ENCODE assay signal across 9 mouse cellular contexts in the genomic region with DNA sequence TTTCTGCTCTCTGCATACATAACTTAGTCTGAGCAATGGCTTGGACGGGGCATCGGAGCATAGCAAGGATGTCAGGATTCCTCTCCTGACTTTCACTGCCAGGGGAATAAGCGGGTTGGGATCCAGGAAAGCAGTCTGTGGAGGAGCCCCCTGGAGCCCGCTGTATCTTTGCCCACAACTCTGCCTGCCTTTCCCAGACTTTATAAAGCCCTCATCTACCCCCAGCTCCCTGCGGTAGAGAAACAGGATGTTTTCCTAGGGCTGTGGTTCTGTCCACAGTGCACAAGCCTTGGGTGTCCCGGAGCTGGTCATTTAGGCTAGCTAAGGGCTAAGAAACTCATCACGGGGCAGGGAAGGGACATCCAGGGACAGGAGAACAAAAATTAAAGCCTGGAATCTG. TPM values are rescaled to one million over a fixed set of nuclear protein-coding genes. Genes with fewer than 3 reads are reported as not detected.
DNase-seq lines count a peak whose midpoint lies in the region; ATAC-seq lines count a peak whose summit lies in the region.
"Had no signal": no experiment of that assay in that cellular context is flagged by ENCODE, and none has a peak within 500 bp of the region (broad histone marks: within the 10 kb centered on the region; RNA-seq: fewer than 3 reads in every experiment).

No protein-coding gene starts in this region.

- no peak overlapping the region for H3K27ac ChIP-seq in forebrain, embryonic 12.5 days
- no peak overlapping the region for H3K27ac ChIP-seq in forebrain, embryonic 15.5 days (replicated peaks)
- no peak overlapping the region for H3K27ac ChIP-seq in liver, embryonic 11.5 days (ENCODE audit: low read depth, low read length)
- no peak overlapping the region for H3K27ac ChIP-seq in intestine, embryonic 14.5 days (ENCODE audit: low read depth)
- no peak overlapping the region for H3K27ac ChIP-seq in neural tube, embryonic 15.5 days (replicated peaks)

- H3K4me2 ChIP-seq in forebrain, embryonic 12.5 days = peak overlapping the region; percentile 49
- no peak overlapping the region for H3K4me2 ChIP-seq in forebrain, embryonic 15.5 days (replicated peaks)
- H3K4me2 ChIP-seq in liver, embryonic 11.5 days = peak overlapping the region; percentile 59
- peak overlapping the region; percentile 45 for H3K4me2 ChIP-seq in intestine, embryonic 14.5 days (ENCODE audit: low read length)
- H3K4me2 ChIP-seq in neural tube, embryonic 15.5 days = peak overlapping the region; percentile 54; the same call in 1 of the 2 replicates

- no peak for DNase-seq in liver, embryonic 11.5 days (ENCODE audit: low spot score)
- no peak for DNase-seq in liver
- peak; percentile 51 for DNase-seq in intestine, embryonic 14.5 days (ENCODE audit: low spot score)
- no peak for DNase-seq in frontal cortex, postnatal 36 days (ENCODE audit: low spot score in 2 of 2)
- DNase-seq in thymus, postnatal 14 days = no peak

- peaks cover 14% of the 10 kb centered on the region for H3K4me1 ChIP-seq in forebrain, embryonic 12.5 days
- H3K4me1 ChIP-seq in forebrain, embryonic 15.5 days = peaks cover 9% of the 10 kb centered on the region
- peaks cover 6% of the 10 kb centered on the region for H3K4me1 ChIP-seq in liver, embryonic 11.5 days (replicated peaks; ENCODE audit: control insufficient read depth, insufficient read depth, low read length)
- H3K4me1 ChIP-seq in intestine, embryonic 14.5 days (replicated peaks; ENCODE audit: control insufficient read depth, insufficient read depth, low read length) = peaks cover 17% of the 10 kb centered on the region
- H3K4me1 ChIP-seq in neural tube, embryonic 15.5 days = peaks cover 18% of the 10 kb centered on the region

- H3K4me3 ChIP-seq in forebrain, embryonic 12.5 days (replicated peaks) = 0 out of 2 replicates have a peak overlapping the region, but pooled peaks have one; percentile 16
- H3K4me3 ChIP-seq in forebrain, embryonic 15.5 days = no peak overlapping the region
- H3K4me3 ChIP-seq in liver, embryonic 11.5 days (ENCODE audit: low read depth, low read length) = no peak overlapping the region
- no peak overlapping the region for H3K4me3 ChIP-seq in intestine, embryonic 14.5 days (ENCODE audit: low read depth, low read length)
- H3K4me3 ChIP-seq in neural tube, embryonic 15.5 days (replicated peaks) = no peak overlapping the region
- H3K4me3 ChIP-seq: erythroblast, embryonic 14.5 days had no signal

- ATAC-seq in forebrain, embryonic 12.5 days (ENCODE audit: low FRiP score) = no peak
- ATAC-seq in forebrain, embryonic 15.5 days (replicated peaks) = no peak
- ATAC-seq in liver, embryonic 11.5 days (replicated peaks; ENCODE audit: low FRiP score) = no peak
- no peak for ATAC-seq in intestine, embryonic 14.5 days (replicated peaks; ENCODE audit: low FRiP score, low TSS enrichment, low read depth)
- no peak for ATAC-seq in neural tube, embryonic 15.5 days (ENCODE audit: low FRiP score)

- no peak overlapping the region for H3K9ac ChIP-seq in forebrain, embryonic 12.5 days
- H3K9ac ChIP-seq in forebrain, embryonic 15.5 days (replicated peaks) = no peak overlapping the region
- H3K9ac ChIP-seq in liver, embryonic 11.5 days (ENCODE audit: low read depth, low read length) = no peak overlapping the region
- H3K9ac ChIP-seq in intestine, embryonic 14.5 days (ENCODE audit: low read length) = no peak overlapping the region
- H3K9ac ChIP-seq in neural tube, embryonic 15.5 days (replicated peaks) = no peak overlapping the region

- H3K36me3 ChIP-seq in forebrain, embryonic 12.5 days (replicated peaks) = peaks cover 2% of the 10 kb centered on the region
- H3K36me3 ChIP-seq in forebrain, embryonic 15.5 days = peaks cover under 1% of the 10 kb centered on the region; the same call in 1 of the 2 replicates
- no peaks in the 10 kb centered on the region; the same call in 1 of the 2 replicates for H3K36me3 ChIP-seq in liver, embryonic 11.5 days (ENCODE audit: control insufficient read depth, insufficient read depth, low read length)
- H3K36me3 ChIP-seq in intestine, embryonic 14.5 days (ENCODE audit: control insufficient read depth, insufficient read depth, low read length) = no peaks in the 10 kb centered on the region
- peaks cover 5% of the 10 kb centered on the region for H3K36me3 ChIP-seq in neural tube, embryonic 15.5 days

- 38% methylated on average over 7 of the region's 7 CpGs for WGBS in forebrain, embryonic 12.5 days
- WGBS in forebrain, embryonic 15.5 days = 38% methylated on average over 7 of the region's 7 CpGs
- 31% methylated on average over 7 of the region's 7 CpGs for WGBS in liver, embryonic 11.5 days
- WGBS in intestine, embryonic 14.5 days = 20% methylated on average over 7 of the region's 7 CpGs
- 22% methylated on average over 7 of the region's 7 CpGs for WGBS in neural tube, embryonic 15.5 days

- no peaks in the 10 kb centered on the region for H3K9me3 ChIP-seq in forebrain, embryonic 12.5 days
- H3K9me3 ChIP-seq in forebrain, embryonic 15.5 days = no peaks in the 10 kb centered on the region
- no peaks in the 10 kb centered on the region for H3K9me3 ChIP-seq in liver, embryonic 11.5 days (ENCODE audit: control insufficient read depth, low read length)
- no peaks in the 10 kb centered on the region for H3K9me3 ChIP-seq in intestine, embryonic 14.5 days (ENCODE audit: control insufficient read depth, low read length)
- H3K9me3 ChIP-seq in neural tube, embryonic 15.5 days (replicated peaks) = no peaks in the 10 kb centered on the region

- peaks cover 14% of the 10 kb centered on the region; the same call in 1 of the 2 replicates for H3K27me3 ChIP-seq in forebrain, embryonic 12.5 days
- peaks cover 5% of the 10 kb centered on the region; the same call in 1 of the 2 replicates for H3K27me3 ChIP-seq in forebrain, embryonic 15.5 days
- 0 out of 2 replicates have a peak, but pooled peaks cover 3% of the 10 kb centered on the region for H3K27me3 ChIP-seq in liver, embryonic 11.5 days (replicated peaks; ENCODE audit: control insufficient read depth, insufficient read depth, low read length)
- H3K27me3 ChIP-seq in intestine, embryonic 14.5 days (replicated peaks; ENCODE audit: control insufficient read depth, insufficient read depth, low read length) = 0 out of 2 replicates have a peak, but pooled peaks cover 5% of the 10 kb centered on the region
- 0 out of 2 replicates have a peak, but pooled peaks cover 8% of the 10 kb centered on the region for H3K27me3 ChIP-seq in neural tube, embryonic 15.5 days (replicated peaks)

RNA-seq across cellular contexts. Expression of gene Pdp2, which starts 10.1 kb away (rescaled TPM):
- polyA plus RNA-seq in forebrain, embryonic 12.5 days (2016; fragmentation: Nextera tagmentation; extraction: Ambion mirVana) = 14.2 and 14.9 TPM in 2 replicates
- 17.8 and 18.7 TPM in 2 replicates for polyA plus RNA-seq in forebrain, embryonic 15.5 days (2015; fragmentation: Nextera tagmentation; extraction: Ambion mirVana)
- 10.6 and 11.1 TPM in 2 replicates for polyA plus RNA-seq in liver, embryonic 11.5 days (2014; fragmentation: Nextera tagmentation; extraction: Ambion mirVana)
- polyA plus RNA-seq in intestine, embryonic 14.5 days (2014; fragmentation: Nextera tagmentation; extraction: Ambion mirVana) = 13.4 and 14.9 TPM in 2 replicates
- polyA plus RNA-seq in neural tube, embryonic 15.5 days (2015; fragmentation: Nextera tagmentation; extraction: Ambion mirVana) = 18.4 and 19.7 TPM in 2 replicates

RNA-seq across cellular contexts. Expression of gene Cdh16, which starts 22.8 kb away (rescaled TPM):
- not detected in 2 replicates for polyA plus RNA-seq in forebrain, embryonic 12.5 days (2016; fragmentation: Nextera tagmentation; extraction: Ambion mirVana)
- not detected in 2 replicates for polyA plus RNA-seq in forebrain, embryonic 15.5 days (2015; fragmentation: Nextera tagmentation; extraction: Ambion mirVana)
- 0.18 and 0.34 TPM in 2 replicates for polyA plus RNA-seq in liver, embryonic 11.5 days (2014; fragmentation: Nextera tagmentation; extraction: Ambion mirVana)
- 0.15 and 0.42 TPM in 2 replicates for polyA plus RNA-seq in intestine, embryonic 14.5 days (2014; fragmentation: Nextera tagmentation; extraction: Ambion mirVana)
- 0.38 TPM in 1 of 2 replicates, not detected in the other for polyA plus RNA-seq in neural tube, embryonic 15.5 days (2015; fragmentation: Nextera tagmentation; extraction: Ambion mirVana)
- polyA plus RNA-seq: erythroblast, embryonic 14.5 days had no signal

RNA-seq across cellular contexts. Expression of gene Rrad, which starts 29.7 kb away (rescaled TPM):
- 0.69 and 1.7 TPM in 2 replicates for polyA plus RNA-seq in forebrain, embryonic 12.5 days (2016; fragmentation: Nextera tagmentation; extraction: Ambion mirVana)
- 2.4 and 3.0 TPM in 2 replicates for polyA plus RNA-seq in forebrain, embryonic 15.5 days (2015; fragmentation: Nextera tagmentation; extraction: Ambion mirVana)
- polyA plus RNA-seq in liver, embryonic 11.5 days (2014; fragmentation: Nextera tagmentation; extraction: Ambion mirVana) = 1.6 and 4.1 TPM in 2 replicates
- polyA plus RNA-seq in intestine, embryonic 14.5 days (2014; fragmentation: Nextera tagmentation; extraction: Ambion mirVana) = 3.8 and 4.0 TPM in 2 replicates
- 4.7 and 6.8 TPM in 2 replicates for polyA plus RNA-seq in neural tube, embryonic 15.5 days (2015; fragmentation: Nextera tagmentation; extraction: Ambion mirVana)

RNA-seq across cellular contexts. Expression of gene Ciao2b, which starts 40.4 kb away (rescaled TPM):
- polyA plus RNA-seq in forebrain, embryonic 12.5 days (2016; fragmentation: Nextera tagmentation; extraction: Ambion mirVana) = 104 and 115 TPM in 2 replicates
- polyA plus RNA-seq in forebrain, embryonic 15.5 days (2015; fragmentation: Nextera tagmentation; extraction: Ambion mirVana) = 145 and 153 TPM in 2 replicates
- polyA plus RNA-seq in liver, embryonic 11.5 days (2014; fragmentation: Nextera tagmentation; extraction: Ambion mirVana) = 93.1 and 94.0 TPM in 2 replicates
- polyA plus RNA-seq in intestine, embryonic 14.5 days (2014; fragmentation: Nextera tagmentation; extraction: Ambion mirVana) = 86.7 and 92.2 TPM in 2 replicates
- 121 and 135 TPM in 2 replicates for polyA plus RNA-seq in neural tube, embryonic 15.5 days (2015; fragmentation: Nextera tagmentation; extraction: Ambion mirVana)
